Mouse (Mus musculus) stomach, postnatal 0 days (tissue): Measurements from ENCODE around the gene Spg20.

Experiments
- CTCF ChIP-seq: IDR thresholded peaks from 2 replicates; pipeline ENCODE4 v1.5.1; 2016; ENCODE audit warnings: antibody characterized with exemption, low read depth, mild to moderate bottlenecking, moderate library complexity
- EP300 ChIP-seq: optimal IDR thresholded peaks from 2 replicates; pipeline ENCODE3; 2016; ENCODE audit warnings: antibody characterized with exemption

- TF ChIP-seq EP300 (no peak), CTCF (no peak)
These were observed 4.1 kb downstream of the Spg20 start for GRCm38 (mm10) chr3:55115989-55116388.
